Mouse (Mus musculus) cortical plate, adult 2 months (tissue): ENCODE results near the gene 4930402F06Rik. TPM values are rescaled to one million over a fixed set of nuclear protein-coding genes. Genes with fewer than 3 reads are reported as not detected.
A peak's percentile ranks its signal among the peaks of the same experiment; 100 is the strongest.

Experiments
- H3K27ac ChIP-seq: fragments of 200-500 bp; 2 replicates; pipeline ENCODE4 v1.5.1; 2012; ENCODE audit warnings: low read length, control low read depth, inconsistent platforms; ENCODE audit not compliant: insufficient read depth
- H3K4me1 ChIP-seq: fragments of 200-500 bp; 2 replicates; pipeline ENCODE4 v1.6.1; 2011; ENCODE audit warnings: low read length; ENCODE audit not compliant: control insufficient read depth, insufficient read depth
- H3K4me3 ChIP-seq: fragments of 200-500 bp; 2 replicates; pipeline ENCODE4 v1.5.1; 2011; ENCODE audit warnings: mild to moderate bottlenecking, low read length, control low read depth; ENCODE audit not compliant: insufficient read depth
- CTCF ChIP-seq: fragments of 200-500 bp; IDR thresholded peaks from 2 replicates; pipeline ENCODE4 v1.5.1; 2011; ENCODE audit warnings: mild to moderate bottlenecking, control low read depth, low read length; ENCODE audit not compliant: insufficient read depth; ENCODE audit errors: extremely low read depth
- POLR2A ChIP-seq: fragments of 200-500 bp; IDR thresholded peaks from 2 replicates; pipeline ENCODE4 v1.6.1; 2011; ENCODE audit warnings: mild to moderate bottlenecking, low read length, control low read depth; ENCODE audit not compliant: insufficient read depth; ENCODE audit errors: extremely low read depth
- polyA plus RNA-seq: library from polyadenylated mRNA; depleted of rRNA; stranded (reverse); fragments of >200 nt; gene quantifications from 2 replicates; pipeline ENCODE4 v1.2.3, GENCODE M21; 2012

4930402F06Rik gene
- polyA plus RNA-seq, 1 experiment: not detected

DNA sequence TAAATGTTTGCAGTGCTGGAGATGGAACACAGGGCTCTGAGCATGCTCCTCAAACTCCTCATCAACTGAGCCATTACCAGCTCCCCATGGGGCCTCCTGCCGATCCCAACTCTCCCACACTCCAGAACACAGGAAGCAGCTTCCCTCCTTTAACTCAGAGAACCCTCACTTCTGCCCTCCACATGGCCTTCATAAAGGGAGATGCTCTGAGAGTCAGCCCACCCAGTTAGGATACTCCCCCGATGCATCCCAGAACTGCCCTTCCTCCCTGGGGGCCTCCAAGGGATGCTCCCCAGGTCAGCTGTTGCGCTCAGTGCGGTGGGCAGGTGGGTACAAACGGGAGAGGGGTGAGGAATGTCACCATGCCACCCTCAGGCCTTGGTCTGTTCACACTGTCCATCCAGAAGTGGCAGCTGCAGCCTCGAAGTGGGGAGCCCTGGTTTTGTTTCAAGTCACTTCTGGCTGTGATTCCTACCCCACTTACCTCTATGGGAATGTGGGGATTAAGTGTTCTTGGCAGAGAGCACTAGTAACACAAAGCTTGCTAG, 37.7 kb upstream of the 4930402F06Rik start:
- Histone ChIP-seq H3K27ac (no peak overlapping the region), H3K4me3 (no peak overlapping the region), H3K4me1 (no peaks in the 10 kb centered on the region)
- no peak for TF ChIP-seq POLR2A
- no peak for TF ChIP-seq CTCF

DNA sequence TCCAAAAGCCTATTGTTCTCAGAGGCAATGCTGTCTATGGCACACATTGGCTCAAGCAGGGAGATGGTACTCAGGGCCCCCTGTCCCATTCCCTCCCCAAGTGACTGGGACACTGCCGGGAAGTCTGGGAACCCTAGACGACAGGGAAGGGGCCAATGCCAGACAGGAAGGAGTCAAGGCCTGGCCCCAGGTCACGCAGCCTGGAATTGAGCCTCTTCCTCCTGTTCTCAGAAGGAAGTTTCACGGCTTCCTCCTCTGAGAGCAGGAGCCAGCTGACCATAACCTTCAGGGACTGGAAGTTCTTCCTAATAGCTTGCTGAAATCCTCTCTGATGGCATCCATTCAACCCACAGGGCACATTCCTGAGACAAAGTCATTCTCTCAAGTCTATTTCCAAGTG, 36.5 kb upstream of the 4930402F06Rik start:
- H3K27ac ChIP-seq: no peak overlapping the region
- TF ChIP-seq CTCF (no peak), POLR2A (no peak)
- no peak overlapping the region for H3K4me3 ChIP-seq
- no peaks in the 10 kb centered on the region for H3K4me1 ChIP-seq

DNA sequence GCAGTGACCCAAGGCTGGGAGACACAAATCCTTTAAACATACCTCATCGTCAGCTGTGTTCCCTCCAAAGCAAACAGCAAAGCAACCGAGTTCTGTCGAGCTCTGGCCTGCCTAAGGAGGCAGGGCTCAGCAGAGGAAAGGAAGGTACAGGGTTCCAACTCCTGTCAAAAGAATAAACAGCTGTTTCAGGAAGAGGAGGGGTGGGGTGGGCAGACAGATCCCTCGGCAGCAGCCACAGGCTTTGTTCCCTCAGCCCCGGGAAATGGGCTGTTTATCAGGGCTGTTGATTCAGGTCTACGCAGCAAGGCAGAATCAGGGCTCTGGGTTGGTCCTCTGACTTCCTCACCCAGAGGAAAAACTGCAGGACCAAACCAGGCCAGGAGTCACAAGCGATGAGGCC, 35.5 kb upstream of the 4930402F06Rik start:
- Histone ChIP-seq H3K4me3 (no peak overlapping the region), H3K4me1 (no peaks in the 10 kb centered on the region), H3K27ac (0 out of 2 replicates have a peak overlapping the region, but pooled peaks have one; percentile 37)
- TF ChIP-seq POLR2A (no peak), CTCF (no peak)

DNA sequence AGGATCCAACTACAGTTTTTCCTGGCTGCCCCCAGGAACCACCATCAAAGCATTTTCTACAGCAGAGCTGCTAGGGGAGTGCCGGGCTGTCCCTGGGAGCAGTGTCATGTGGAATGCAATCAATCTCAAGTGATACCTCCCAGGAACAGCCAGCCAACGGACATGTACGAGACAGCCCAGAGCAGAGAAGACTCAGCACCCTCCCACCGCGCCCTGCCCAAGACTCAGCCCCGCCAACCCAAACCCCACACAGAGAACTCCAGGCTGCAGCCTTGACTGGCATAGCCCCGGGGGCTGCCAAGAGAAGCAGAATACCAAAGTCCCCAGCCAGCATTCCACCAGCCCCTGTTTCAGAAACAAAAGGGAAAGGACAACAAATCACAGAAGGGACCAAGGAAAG, 35.0 kb upstream of the 4930402F06Rik start:
- Histone ChIP-seq H3K4me1 (no peaks in the 10 kb centered on the region), H3K4me3 (no peak overlapping the region), H3K27ac (0 out of 2 replicates have a peak overlapping the region, but pooled peaks have one; percentile 37)
- no peak for TF ChIP-seq CTCF
- TF ChIP-seq POLR2A: no peak

DNA sequence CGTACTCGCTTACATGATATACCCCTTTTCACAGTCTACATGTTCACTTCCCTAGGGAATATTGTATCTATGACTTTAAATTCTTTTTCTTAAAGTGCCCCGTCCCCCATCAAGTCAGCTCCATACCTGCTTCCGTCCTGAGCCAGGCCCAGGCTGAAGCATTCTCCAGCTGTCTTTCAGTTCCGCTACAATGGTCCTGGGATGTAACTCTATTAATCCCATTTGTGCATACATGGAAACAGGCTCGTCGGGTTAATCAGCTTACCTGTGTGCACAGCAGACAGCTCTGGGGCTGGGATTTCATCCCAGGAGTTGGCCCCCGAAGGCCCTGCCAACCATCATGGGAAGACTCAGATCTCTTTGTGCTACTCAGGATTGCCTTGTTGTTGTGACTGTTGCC, 33.8 kb upstream of the 4930402F06Rik start:
- no peaks in the 10 kb centered on the region for H3K4me1 ChIP-seq
- no peak for TF ChIP-seq CTCF
- no peak for TF ChIP-seq POLR2A
- H3K4me3 ChIP-seq: no peak overlapping the region
- no peak overlapping the region for H3K27ac ChIP-seq

DNA sequence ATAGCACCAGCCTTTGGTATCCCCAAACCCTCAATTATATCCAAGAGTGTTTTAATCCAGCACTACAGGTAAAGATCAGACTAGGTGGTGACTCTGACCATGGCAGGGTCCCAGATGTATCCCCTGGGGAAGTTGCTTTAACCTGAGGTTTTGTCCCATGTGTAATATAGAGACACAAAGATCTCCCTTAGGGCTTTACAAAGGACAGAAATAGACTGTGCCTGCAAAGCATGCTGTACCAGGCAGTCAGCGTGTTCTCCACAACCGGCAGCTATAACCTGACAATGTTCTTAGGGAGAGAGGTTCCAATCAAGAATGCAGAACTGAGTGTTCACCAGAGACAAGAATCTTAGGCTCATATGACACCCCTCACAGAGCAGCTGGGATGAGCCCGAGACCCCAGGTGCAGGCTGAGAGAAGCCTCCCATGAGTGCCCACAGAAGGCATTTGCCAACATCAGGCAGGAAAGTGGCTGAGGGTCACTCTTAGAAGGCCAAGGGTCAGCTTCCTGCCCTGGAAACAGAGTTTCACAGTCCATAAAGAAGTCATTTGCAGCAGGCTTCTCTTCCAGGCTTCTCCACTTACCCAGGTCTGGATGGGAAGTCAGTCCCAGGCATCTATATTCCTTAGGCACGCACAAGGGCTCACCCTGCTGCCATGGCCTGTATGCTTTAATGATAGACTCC, 31.8 kb upstream of the 4930402F06Rik start:
- no peak for TF ChIP-seq CTCF
- no peak for TF ChIP-seq POLR2A
- Histone ChIP-seq H3K27ac (no peak overlapping the region), H3K4me3 (no peak overlapping the region), H3K4me1 (no peaks in the 10 kb centered on the region)

DNA sequence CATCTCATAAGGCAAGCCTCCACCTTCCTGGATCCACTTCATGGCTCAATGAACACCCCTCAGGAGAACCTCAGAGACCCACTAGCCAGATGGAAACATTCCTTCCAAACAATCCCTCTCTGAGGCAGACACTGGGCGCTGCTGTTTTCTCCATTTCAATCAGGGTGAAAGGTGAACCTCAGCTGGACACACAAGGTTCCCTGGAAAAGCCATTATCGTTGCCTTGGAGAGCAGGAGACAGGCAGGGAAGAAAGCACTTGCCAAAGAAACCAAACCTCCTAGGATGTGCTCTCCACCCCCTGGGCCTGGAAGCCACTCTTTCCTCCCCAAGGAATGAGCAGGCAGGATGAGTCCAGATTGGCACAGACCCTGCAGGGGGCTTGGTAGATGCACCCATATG, 30.6 kb upstream of the 4930402F06Rik start:
- no peaks in the 10 kb centered on the region for H3K4me1 ChIP-seq
- H3K27ac ChIP-seq: no peak overlapping the region
- no peak for TF ChIP-seq POLR2A
- TF ChIP-seq CTCF: no peak
- no peak overlapping the region for H3K4me3 ChIP-seq

DNA sequence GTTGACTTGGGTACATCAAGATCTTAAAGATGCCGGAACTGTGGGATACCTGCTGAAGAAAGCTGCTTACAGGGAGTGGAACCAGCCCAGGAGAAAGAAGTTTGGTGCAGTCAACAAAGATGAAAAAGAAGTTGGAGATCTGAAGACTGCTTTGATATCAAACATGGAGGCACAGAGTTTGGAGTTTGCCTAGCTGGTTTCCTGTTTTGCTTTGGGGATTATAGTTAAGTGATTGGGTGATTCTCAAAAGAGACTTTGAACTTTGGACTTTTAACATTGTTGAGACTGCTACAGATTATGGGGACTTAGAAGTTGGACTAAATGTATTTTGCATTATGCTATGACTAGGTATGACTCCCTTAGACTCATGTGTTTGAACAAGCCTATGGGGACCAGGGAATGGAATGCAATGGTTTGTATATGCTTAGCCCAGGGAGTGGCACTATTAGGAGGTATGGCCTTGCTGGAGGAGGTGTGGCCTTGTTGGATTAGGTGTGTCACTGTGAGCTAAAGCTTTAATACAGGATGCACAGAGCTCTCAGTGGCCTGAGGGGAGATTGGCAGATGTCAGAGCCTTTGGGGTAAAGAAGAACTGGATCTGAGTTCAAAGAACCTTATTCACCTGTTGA, 26.9 kb upstream of the 4930402F06Rik start:
- Histone ChIP-seq H3K27ac (no peak overlapping the region), H3K4me3 (no peak overlapping the region), H3K4me1 (no peaks in the 10 kb centered on the region)
- no peak for TF ChIP-seq POLR2A
- no peak for TF ChIP-seq CTCF

DNA sequence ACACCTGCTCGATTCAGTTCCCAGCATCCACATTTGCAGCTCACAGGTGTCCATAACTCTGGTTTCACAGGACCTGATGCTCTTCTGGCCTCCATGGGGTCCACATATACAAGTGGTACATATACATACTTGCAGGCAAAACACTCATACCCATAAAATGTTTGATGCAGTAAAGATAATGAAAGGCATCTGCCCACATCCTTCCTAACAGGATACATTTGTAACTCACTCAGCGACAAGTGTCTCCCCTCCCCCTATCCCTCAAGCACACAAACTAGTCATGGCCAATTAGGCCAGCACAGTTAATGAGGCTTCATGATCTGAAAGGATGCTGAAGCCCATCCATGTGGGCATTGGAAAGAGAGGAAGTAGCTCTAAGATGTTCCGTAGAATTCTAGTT, 25.4 kb upstream of the 4930402F06Rik start:
- TF ChIP-seq CTCF: no peak
- TF ChIP-seq POLR2A: no peak
- Histone ChIP-seq H3K4me3 (no peak overlapping the region), H3K4me1 (no peaks in the 10 kb centered on the region), H3K27ac (no peak overlapping the region)

DNA sequence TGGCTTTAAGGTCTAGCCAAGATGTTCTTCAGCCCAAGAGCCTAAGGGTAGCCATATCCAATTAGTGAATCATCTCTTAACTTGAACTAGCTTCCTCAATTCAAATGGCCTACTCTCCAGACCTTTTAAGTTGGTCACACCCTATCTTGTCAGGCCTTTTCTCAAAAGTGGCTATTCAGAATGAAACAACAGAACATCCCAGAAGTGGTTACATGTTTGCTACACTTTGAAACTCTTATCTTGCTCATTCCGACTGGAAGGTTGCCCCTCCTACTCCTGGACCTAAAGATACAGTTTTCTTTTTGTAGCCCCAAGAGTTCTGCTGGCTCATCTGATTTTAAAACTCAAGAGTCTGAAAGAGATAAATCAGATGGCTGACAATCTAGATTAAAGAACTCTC, 23.7 kb upstream of the 4930402F06Rik start:
- Histone ChIP-seq H3K4me1 (no peaks in the 10 kb centered on the region), H3K27ac (no peak overlapping the region), H3K4me3 (no peak overlapping the region)
- TF ChIP-seq CTCF (no peak), POLR2A (no peak)
